Mouse (Mus musculus) left cerebral cortex, adult 9 months (tissue): ENCODE measurements at regions not wholly inside any gene's neighbourhood (a gene's known extent, or its start where the extent isn't known, plus 50 kb on each side); places are given as distances from the start of the nearest gene placed in this dataset.
"Not testable (repeated sequence)": the region's sequence is repeated elsewhere in the genome, so short reads cannot be mapped to it uniquely, and the experiment has no call there.

Experiments used
- DNase-seq, 2 experiments: peaks; one replicate each; pipeline ENCODE4 v3.0.0; 2022; ENCODE audit warnings: low spot score in 2 of 2

- peak in 1 of 2 experiments; percentile 38 for DNase-seq
Observed at GRCm38 (mm10) chr2:166324439-166324838, 169.0 kb upstream of the Sulf2 start.

GRCm38 (mm10) chr2:166322668-166323043 lies 167.2 kb upstream of the Sulf2 start:
- DNase-seq, result no peak

GRCm38 (mm10) chr2:166321992-166322667 lies 166.7 kb upstream of the Sulf2 start:
- no peak for DNase-seq

- DNase-seq, result no peak
Observed at GRCm38 (mm10) chr2:166316409-166316916, 161.0 kb upstream of the Sulf2 start.

GRCm38 (mm10) chr2:166310438-166310837 lies 155.0 kb upstream of the Sulf2 start:
- no peak for DNase-seq

GRCm38 (mm10) chr2:166309882-166310281 lies 154.4 kb upstream of the Sulf2 start:
- DNase-seq, result no peak

GRCm38 (mm10) chr2:166307551-166307950 lies 152.1 kb upstream of the Sulf2 start:
- no peak for DNase-seq

GRCm38 (mm10) chr2:166305044-166306002 lies 149.9 kb upstream of the Sulf2 start:
- DNase-seq, result no peak

GRCm38 (mm10) chr2:166303854-166304253 lies 148.4 kb upstream of the Sulf2 start:
- no peak for DNase-seq

- DNase-seq, result peak; percentile 11 to 38
Observed at GRCm38 (mm10) chr2:166301161-166301560, 145.7 kb upstream of the Sulf2 start.

- no peak for DNase-seq
Observed at GRCm38 (mm10) chr2:166294672-166295071, 139.2 kb upstream of the Sulf2 start.

GRCm38 (mm10) chr2:166292987-166293386 lies 137.5 kb upstream of the Sulf2 start:
- no peak for DNase-seq

GRCm38 (mm10) chr2:166291266-166291665 lies 135.8 kb upstream of the Sulf2 start:
- DNase-seq, result no peak

- DNase-seq, result no peak
Observed at GRCm38 (mm10) chr2:166290826-166291225, 135.4 kb upstream of the Sulf2 start.

GRCm38 (mm10) chr2:166289198-166289597 lies 133.7 kb upstream of the Sulf2 start:
- DNase-seq, result no peak

- not testable (repeated sequence) for DNase-seq
Observed at GRCm38 (mm10) chr2:166281137-166281536, 125.7 kb upstream of the Sulf2 start.

- no peak for DNase-seq
Observed at GRCm38 (mm10) chr2:166280651-166281127, 125.2 kb upstream of the Sulf2 start.

- no peak for DNase-seq
Observed at GRCm38 (mm10) chr2:166279676-166280075, 124.2 kb upstream of the Sulf2 start.

- no peak for DNase-seq
Observed at GRCm38 (mm10) chr2:166275398-166275797, 119.9 kb upstream of the Sulf2 start.

GRCm38 (mm10) chr2:166274016-166274346 lies 118.5 kb upstream of the Sulf2 start:
- DNase-seq, result no peak

GRCm38 (mm10) chr2:166273312-166274015 lies 118.0 kb upstream of the Sulf2 start:
- DNase-seq, result no peak

- no peak for DNase-seq
Observed at GRCm38 (mm10) chr2:166272841-166273240, 117.4 kb upstream of the Sulf2 start.
